Comparison of ENCODE assay signal across 8 mouse cellular contexts in the genomic region with DNA sequence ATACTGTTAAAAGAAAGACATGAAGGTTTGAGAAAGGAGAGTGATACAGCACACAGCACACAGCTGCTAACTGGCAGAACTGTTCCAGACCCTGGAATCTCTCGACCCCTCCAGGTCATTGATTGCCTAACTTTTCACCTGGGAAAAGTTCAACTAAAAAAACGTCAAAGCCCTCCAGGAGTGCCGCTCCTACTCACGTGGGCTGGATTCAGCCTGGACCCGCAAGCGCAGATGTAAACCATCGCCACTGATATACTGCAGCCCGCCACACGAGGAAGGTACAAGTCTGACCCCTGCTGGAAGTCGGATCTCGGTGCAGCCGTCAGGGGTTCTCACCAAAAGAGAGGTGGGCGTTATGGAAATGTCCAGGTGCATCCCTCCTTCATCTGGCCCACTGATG. TPM values are rescaled to one million over a fixed set of nuclear protein-coding genes. Genes with fewer than 3 reads are reported as not detected.
DNase-seq lines count a peak whose midpoint lies in the region; ATAC-seq lines count a peak whose summit lies in the region.

No protein-coding gene starts in this region.

- peak; percentile 91 for DNase-seq in heart, adult 11 months
- no peak for DNase-seq in heart, postnatal 25 days (ENCODE audit: low spot score)
- DNase-seq in cerebellum, adult 9-11 months = peak; percentile 51
- DNase-seq in frontal cortex, adult 2 months (ENCODE audit: extremely low spot score in 1 of 2, low spot score in 1 of 2) = peak; percentile 28 to 83
- peak; percentile 70 to 76 for DNase-seq in left cerebral cortex, postnatal 36 days (ENCODE audit: low spot score in 2 of 2)
- peak; percentile 65 for DNase-seq in right cerebral cortex, postnatal 25 days

- peak; percentile 95 for ATAC-seq in inflammation-experienced regulatory T-cells, adult 6 months
- peak; percentile 92 for ATAC-seq in megakaryocyte-erythroid progenitor cell, adult 5-6 weeks (replicated peaks; ENCODE audit: low FRiP score, low TSS enrichment, poor library complexity, severe bottlenecking)

- intact Hi-C loops in heart, postnatal 25 days (cut with DNase I) = no loop called here
- intact Hi-C loops in left cerebral cortex, postnatal 36 days (cut with DNase I) = loop anchor here (1.0 to 5.0 kb wide), 2 partner anchors 609 to 672 kb away; a partner anchor contains a TSS

RNA-seq across cellular contexts. Expression of a gene that starts 13.1 kb away (rescaled TPM):
- 1 to 10 TPM; 1.1 to 1.7 TPM for total RNA-seq in heart, postnatal 25 days (2021)
- 1.8 and 2.7 TPM in 2 replicates for polyA plus RNA-seq in frontal cortex, adult 2 months (2012; rRNA removed)
- polyA plus RNA-seq in inflammation-experienced regulatory T-cells, adult 6 months (2017; shearing (Covaris generic)) = 1 to 10 TPM; 1.8 to 5.2 (median 4.7) TPM
- total RNA-seq in left cerebral cortex, postnatal 36 days (2021) = 1 to 10 TPM; 4.1 to 4.6 TPM
- 6.2 and 9.8 TPM in 2 replicates for total RNA-seq in megakaryocyte-erythroid progenitor cell, adult 5-6 weeks (2014; fragmentation: Nextera tagmentation)
- total RNA-seq in megakaryocyte-erythroid progenitor cell, adult 5-6 weeks (2017) = 5.0 and 5.9 TPM in 2 replicates

RNA-seq across cellular contexts. Expression of a gene that starts 15.3 kb away (rescaled TPM):
- 10 to 100 TPM; 18.6 to 20.6 TPM for total RNA-seq in heart, postnatal 25 days (2021)
- polyA plus RNA-seq in frontal cortex, adult 2 months (2012; rRNA removed) = 38.1 and 45.3 TPM in 2 replicates
- polyA plus RNA-seq in inflammation-experienced regulatory T-cells, adult 6 months (2017; shearing (Covaris generic)) = 10 to 100 TPM; 17.3 to 41.2 (median 32.1) TPM
- 10 to 100 TPM; 52.6 to 60.9 TPM for total RNA-seq in left cerebral cortex, postnatal 36 days (2021)
- 39.6 and 54.6 TPM in 2 replicates for total RNA-seq in megakaryocyte-erythroid progenitor cell, adult 5-6 weeks (2014; fragmentation: Nextera tagmentation)
- 24.3 and 29.9 TPM in 2 replicates for total RNA-seq in megakaryocyte-erythroid progenitor cell, adult 5-6 weeks (2017)
